Comparison of ENCODE assay signal across 7 mouse cellular contexts in genomic region chr1:135734225-135734937, GRCm38 (mm10). TPM values are rescaled to one million over a fixed set of nuclear protein-coding genes. Genes with fewer than 3 reads are reported as not detected.
DNase-seq lines count a peak whose midpoint lies in the region; ATAC-seq and TF ChIP-seq lines count a peak whose summit lies in the region.

No protein-coding gene starts in this region.

- WGBS in heart, embryonic 10.5 days: 16% methylated on average over 6 of the region's 7 CpGs
- 43% methylated on average over 5 of the region's 7 CpGs for WGBS in kidney, postnatal 0 days
- 12% methylated on average over 5 of the region's 7 CpGs for WGBS in lung, embryonic 15.5 days
- WGBS in small intestine, adult 2 months: 62% methylated on average over 6 of the region's 7 CpGs

- peak overlapping the region; percentile 76 for H3K27ac ChIP-seq in brown adipose tissue, adult 24 weeks (replicated peaks; ENCODE audit: low read depth, low read length)
- peak overlapping the region; percentile 90 for H3K27ac ChIP-seq in heart, embryonic 10.5 days
- H3K27ac ChIP-seq in kidney, postnatal 0 days: peak overlapping the region; percentile 32; the same call in 1 of the 2 replicates
- H3K27ac ChIP-seq in lung, embryonic 15.5 days: peak overlapping the region; percentile 97
- peak overlapping the region; percentile 67 for H3K27ac ChIP-seq in small intestine, adult 2 months (ENCODE audit: insufficient read depth, low read depth, low read length)

- H3K4me2 ChIP-seq in kidney, postnatal 0 days (ENCODE audit: low read length): peak overlapping the region; percentile 10; the same call in 1 of the 2 replicates
- H3K4me2 ChIP-seq in lung, embryonic 15.5 days: peak overlapping the region; percentile 28

- TF ChIP-seq POLR2A in small intestine, adult 2 months (IDR thresholded peaks at IDR 0.05; ENCODE audit: low read depth, low read length): no peak

- H3K4me1 ChIP-seq in brown adipose tissue, adult 24 weeks (ENCODE audit: control insufficient read depth, insufficient read depth, insufficient read length, low read length): peaks cover 23% of the 10 kb centered on the region
- H3K4me1 ChIP-seq in heart, embryonic 10.5 days: peaks cover 95% of the 10 kb centered on the region
- H3K4me1 ChIP-seq in kidney, postnatal 0 days (replicated peaks; ENCODE audit: insufficient read depth, low read length): peaks cover 52% of the 10 kb centered on the region
- H3K4me1 ChIP-seq in lung, embryonic 15.5 days: peaks cover 94% of the 10 kb centered on the region
- peaks cover 3% of the 10 kb centered on the region for H3K4me1 ChIP-seq in small intestine, adult 2 months (ENCODE audit: control insufficient read depth, insufficient read depth, insufficient read length, low read length)

- no peaks in the 10 kb centered on the region for H3K27me3 ChIP-seq in heart, embryonic 10.5 days (ENCODE audit: insufficient read depth, poor library complexity, severe bottlenecking)
- H3K27me3 ChIP-seq in kidney, postnatal 0 days (ENCODE audit: insufficient read depth, low read length): no peaks in the 10 kb centered on the region
- no peaks in the 10 kb centered on the region for H3K27me3 ChIP-seq in lung, embryonic 15.5 days
- H3K27me3 ChIP-seq in small intestine, adult 2 months (ENCODE audit: control insufficient read depth, insufficient read depth, low read length): no peaks in the 10 kb centered on the region

- peak; percentile 58 for DNase-seq in 416B (ENCODE audit: low read depth)
- no peak for DNase-seq in heart, embryonic 10.5 days (ENCODE audit: low spot score)
- peak; percentile 78 for DNase-seq in kidney, postnatal 0 days (ENCODE audit: low spot score)

- ATAC-seq in kidney, postnatal 0 days (replicated peaks; ENCODE audit: low FRiP score, low read depth): no peak
- ATAC-seq in lung, embryonic 15.5 days (ENCODE audit: borderline replicate concordance, extremely low read depth, low FRiP score, low TSS enrichment): peak; percentile 50
- no peak for ATAC-seq in megakaryocyte-erythroid progenitor cell, adult 5-6 weeks (replicated peaks; ENCODE audit: low FRiP score, low TSS enrichment, poor library complexity, severe bottlenecking)

- no peak overlapping the region for H3K4me3 ChIP-seq in brown adipose tissue, adult 24 weeks (ENCODE audit: insufficient read depth, low read depth, low read length)
- peak overlapping the region; percentile 23; the same call in 1 of the 2 replicates for H3K4me3 ChIP-seq in heart, embryonic 10.5 days
- no peak overlapping the region for H3K4me3 ChIP-seq in kidney, postnatal 0 days (replicated peaks; ENCODE audit: low read depth, low read length)
- H3K4me3 ChIP-seq in lung, embryonic 15.5 days: no peak overlapping the region
- H3K4me3 ChIP-seq in small intestine, adult 2 months (ENCODE audit: low read depth, low read length): no peak overlapping the region

- H3K36me3 ChIP-seq in heart, embryonic 10.5 days: peaks cover 18% of the 10 kb centered on the region; the same call in 1 of the 2 replicates
- no peaks in the 10 kb centered on the region for H3K36me3 ChIP-seq in kidney, postnatal 0 days (ENCODE audit: insufficient read depth, low read length)
- H3K36me3 ChIP-seq in lung, embryonic 15.5 days: no peaks in the 10 kb centered on the region
- H3K36me3 ChIP-seq in small intestine, adult 2 months (ENCODE audit: control insufficient read depth, insufficient read depth, low read length): peaks cover 1% of the 10 kb centered on the region; the same call in 1 of the 2 replicates

- TF ChIP-seq CTCF in kidney, postnatal 0 days (IDR thresholded peaks at IDR 0.05; ENCODE audit: low read depth): no peak
- no peak for TF ChIP-seq CTCF in small intestine, adult 2 months (IDR thresholded peaks at IDR 0.05; ENCODE audit: extremely low read depth, insufficient read length, insufficient replicate concordance, low read depth, low read length)

- no peaks in the 10 kb centered on the region for H3K9me3 ChIP-seq in heart, embryonic 10.5 days
- H3K9me3 ChIP-seq in kidney, postnatal 0 days (replicated peaks; ENCODE audit: low read length): no peaks in the 10 kb centered on the region
- H3K9me3 ChIP-seq in lung, embryonic 15.5 days: no peaks in the 10 kb centered on the region

- no peak overlapping the region for H3K9ac ChIP-seq in kidney, postnatal 0 days (ENCODE audit: low read depth, low read length)
- H3K9ac ChIP-seq in lung, embryonic 15.5 days: peak overlapping the region; percentile 21

RNA-seq across cellular contexts. Expression of gene Csrp1, which starts 14.5 kb away (rescaled TPM):
- polyA plus RNA-seq in brown adipose tissue, adult 24 weeks (2012; ENCODE audit: insufficient read depth, insufficient read length, missing spikeins): 33.7 and 37.2 TPM in 2 replicates
- polyA plus RNA-seq in heart, embryonic 10.5 days (2016; fragmentation: Nextera tagmentation; extraction: Ambion mirVana): 202 and 238 TPM in 2 replicates
- polyA plus RNA-seq in kidney, postnatal 0 days (2015; fragmentation: Nextera tagmentation; extraction: Ambion mirVana): 189 and 190 TPM in 2 replicates
- polyA plus RNA-seq in lung, embryonic 15.5 days (2015; fragmentation: Nextera tagmentation; extraction: Ambion mirVana): 275 and 280 TPM in 2 replicates
- polyA plus RNA-seq in small intestine, adult 2 months (2012; rRNA removed): 140 and 147 TPM in 2 replicates
- total RNA-seq in megakaryocyte-erythroid progenitor cell, adult 5-6 weeks (2014; fragmentation: Nextera tagmentation): 77.6 and 100 TPM in 2 replicates
- total RNA-seq in megakaryocyte-erythroid progenitor cell, adult 5-6 weeks (2017): 91.4 and 112 TPM in 2 replicates

RNA-seq across cellular contexts. Expression of gene Phlda3, which starts 31.5 kb away (rescaled TPM):
- 498 and 651 TPM in 2 replicates for polyA plus RNA-seq in brown adipose tissue, adult 24 weeks (2012; ENCODE audit: insufficient read depth, insufficient read length, missing spikeins)
- 63.2 and 65.3 TPM in 2 replicates for polyA plus RNA-seq in heart, embryonic 10.5 days (2016; fragmentation: Nextera tagmentation; extraction: Ambion mirVana)
- polyA plus RNA-seq in kidney, postnatal 0 days (2015; fragmentation: Nextera tagmentation; extraction: Ambion mirVana): 76.4 and 78.4 TPM in 2 replicates
- 79.9 and 80.0 TPM in 2 replicates for polyA plus RNA-seq in lung, embryonic 15.5 days (2015; fragmentation: Nextera tagmentation; extraction: Ambion mirVana)
- polyA plus RNA-seq in small intestine, adult 2 months (2012; rRNA removed): 8.7 and 10.5 TPM in 2 replicates
- 1.8 and 7.6 TPM in 2 replicates for total RNA-seq in megakaryocyte-erythroid progenitor cell, adult 5-6 weeks (2014; fragmentation: Nextera tagmentation)
- total RNA-seq in megakaryocyte-erythroid progenitor cell, adult 5-6 weeks (2017): 0.94 and 2.1 TPM in 2 replicates

RNA-seq across cellular contexts. Expression of gene Tnni1, which starts 44.9 kb away (rescaled TPM):
- 13.6 and 19.7 TPM in 2 replicates for polyA plus RNA-seq in brown adipose tissue, adult 24 weeks (2012; ENCODE audit: insufficient read depth, insufficient read length, missing spikeins)
- polyA plus RNA-seq in heart, embryonic 10.5 days (2016; fragmentation: Nextera tagmentation; extraction: Ambion mirVana): 2,290 and 3,821 TPM in 2 replicates
- polyA plus RNA-seq in kidney, postnatal 0 days (2015; fragmentation: Nextera tagmentation; extraction: Ambion mirVana): 7.9 and 8.9 TPM in 2 replicates
- 97.5 and 117 TPM in 2 replicates for polyA plus RNA-seq in lung, embryonic 15.5 days (2015; fragmentation: Nextera tagmentation; extraction: Ambion mirVana)
- polyA plus RNA-seq in small intestine, adult 2 months (2012; rRNA removed): 0.42 and 5.0 TPM in 2 replicates
- 5.4 TPM in 1 of 2 replicates, not detected in the other for total RNA-seq in megakaryocyte-erythroid progenitor cell, adult 5-6 weeks (2014; fragmentation: Nextera tagmentation)
- total RNA-seq in megakaryocyte-erythroid progenitor cell, adult 5-6 weeks (2017): 0.46 TPM in 1 of 2 replicates, not detected in the other

Comparison
In these comparisons a context has a peak if more than half of its experiments do, and no peak if none do; other contexts are left out.
1. H3K27ac ChIP-seq: peak in every context shown above with its lines; median percentile 97 in lung, embryonic 15.5 days; 90 in heart, embryonic 10.5 days; 76 in brown adipose tissue, adult 24 weeks; 67 in small intestine, adult 2 months; 32 in kidney, postnatal 0 days.
2. RNA of gene Tnni1, which starts 44.9 kb away (polyA plus RNA-seq): 2,290 to 3,821 TPM in heart, embryonic 10.5 days; 97.5 to 117 TPM in lung, embryonic 15.5 days, 13.6 to 19.7 TPM in brown adipose tissue, adult 24 weeks, 7.9 to 8.9 TPM in kidney, postnatal 0 days and 0.42 to 5.0 TPM in small intestine, adult 2 months; every median in the first group is over 10 times any median in the second.